Mouse (Mus musculus) CH12.LX (cell line): ENCODE results near the gene Tyrobp. TPM values are rescaled to one million over a fixed set of nuclear protein-coding genes. Genes with fewer than 3 reads are reported as not detected.

ENCODE experiments used
- DNase-seq: peaks from one replicate; pipeline ENCODE4 v3.0.0-alpha.2; 2013; ENCODE audit errors: extremely low read depth
- H3K27ac ChIP-seq: 2 replicates; pipeline ENCODE4 v1.5.1; 2012; ENCODE audit warnings: low read depth, mild to moderate bottlenecking, control low read depth, moderate library complexity; ENCODE audit not compliant: insufficient read depth
- H3K27me3 ChIP-seq: replicated peaks from 2 replicates; pipeline ENCODE3; 2012; ENCODE audit warnings: inconsistent platforms
- H3K36me3 ChIP-seq, 2 experiments: replicated peaks in 1 of 2; 2 replicates each; pipeline versions ENCODE3 to v1.6.1; 2012; ENCODE audit warnings: inconsistent platforms in 1 of 2, low read length in 1 of 2, mild to moderate bottlenecking in 1 of 2, mixed read lengths in 1 of 2, moderate library complexity in 1 of 2; ENCODE audit not compliant: control insufficient read depth in 1 of 2, insufficient read depth in 1 of 2
- H3K4me1 ChIP-seq, 2 experiments: 2 replicates each; pipeline ENCODE4 v1.6.1; 2012; ENCODE audit warnings: inconsistent platforms in 1 of 2, moderate library complexity in 1 of 2; ENCODE audit not compliant: insufficient read depth in 2 of 2, control insufficient read depth in 1 of 2
- H3K4me2 ChIP-seq: 2 replicates; pipeline ENCODE4 v1.6.1; 2012; ENCODE audit warnings: low read depth, mild to moderate bottlenecking, control low read depth; ENCODE audit not compliant: poor library complexity, insufficient read depth, severe bottlenecking
- H3K4me3 ChIP-seq, 3 experiments: fragments of 150-350 bp in 1 of 3; sonication (generic) in 1 of 3; replicated peaks in 1 of 3; 2 replicates each; pipeline versions ENCODE3 to v1.5.1; 2011 to 2012; ENCODE audit warnings: low read depth in 2 of 3, low read length in 2 of 3, mild to moderate bottlenecking in 2 of 3, moderate library complexity in 2 of 3, control low read depth in 1 of 3, improper control_type of control experiment in 1 of 3, inconsistent platforms in 1 of 3, mixed read lengths in 1 of 3; ENCODE audit not compliant: poor library complexity in 1 of 3
- H3K79me2 ChIP-seq: replicated peaks from 2 replicates; pipeline ENCODE4 v1.6.1; 2012; ENCODE audit warnings: mild to moderate bottlenecking, moderate library complexity; ENCODE audit not compliant: control insufficient read depth, poor library complexity, insufficient read depth, severe bottlenecking; ENCODE audit errors: extremely low read depth
- H3K9ac ChIP-seq: 2 replicates; pipeline ENCODE4 v1.6.1; 2012; ENCODE audit warnings: low read depth, mild to moderate bottlenecking, control low read depth, moderate library complexity; ENCODE audit not compliant: insufficient read depth
- H3K9me3 ChIP-seq: replicated peaks from 2 replicates; pipeline ENCODE3; 2012; ENCODE audit warnings: low read length, inconsistent platforms, mixed read lengths
- BHLHE40 ChIP-seq: IDR thresholded peaks from 2 replicates; pipeline ENCODE4 v1.6.1; 2011; ENCODE audit warnings: mild to moderate bottlenecking, low read depth, low read length, improper control_type of control experiment
- CHD1 ChIP-seq: IDR thresholded peaks from 2 replicates; pipeline ENCODE4 v1.6.1; 2012; ENCODE audit warnings: low read depth, low read length, improper control_type of control experiment, inconsistent platforms
- CHD2 ChIP-seq: IDR thresholded peaks from 2 replicates; pipeline ENCODE4 v1.6.1; 2011; ENCODE audit warnings: low read length, improper control_type of control experiment
- CTCF ChIP-seq, 2 experiments: IDR thresholded peaks in 1 of 2; conservative IDR thresholded peaks in 1 of 2; 2 replicates each; pipeline ENCODE4 v1.5.1; 2011 to 2012; ENCODE audit warnings: low read depth in 2 of 2, low read length in 2 of 2, improper control_type of control experiment in 1 of 2, inconsistent platforms in 1 of 2, mild to moderate bottlenecking in 1 of 2, moderate library complexity in 1 of 2
- ETS1 ChIP-seq: conservative IDR thresholded peaks from 2 replicates; pipeline ENCODE4 v1.6.1; 2012; ENCODE audit warnings: low read depth, mild to moderate bottlenecking, inconsistent platforms, low read length, improper control_type of control experiment, moderate library complexity
- HCFC1 ChIP-seq: IDR thresholded peaks from 2 replicates; pipeline ENCODE4 v1.6.1; 2012; ENCODE audit warnings: low read depth, mild to moderate bottlenecking, inconsistent platforms, low read length, improper control_type of control experiment
- JUN ChIP-seq: IDR thresholded peaks from 2 replicates; pipeline ENCODE4 v1.6.1; 2011; ENCODE audit warnings: low read depth, mild to moderate bottlenecking, low read length, improper control_type of control experiment, moderate library complexity; ENCODE audit not compliant: insufficient read depth
- KAT2A ChIP-seq: IDR thresholded peaks from 2 replicates; pipeline ENCODE4 v1.6.1; 2012; ENCODE audit warnings: low read length, improper control_type of control experiment, inconsistent platforms; ENCODE audit not compliant: insufficient replicate concordance
- MAFK ChIP-seq: IDR thresholded peaks from 2 replicates; pipeline ENCODE4 v1.6.1; 2011; ENCODE audit warnings: low read length, improper control_type of control experiment; ENCODE audit not compliant: insufficient replicate concordance
- MAX ChIP-seq: IDR thresholded peaks from 2 replicates; pipeline ENCODE4 v1.6.1; 2011; ENCODE audit warnings: low read length, improper control_type of control experiment
- MAZ ChIP-seq: IDR thresholded peaks from 2 replicates; pipeline ENCODE4 v1.6.1; 2012; ENCODE audit warnings: low read depth, mild to moderate bottlenecking, inconsistent platforms, low read length, improper control_type of control experiment, moderate library complexity
- MXI1 ChIP-seq: IDR thresholded peaks from 2 replicates; pipeline ENCODE4 v1.6.1; 2011; ENCODE audit warnings: mild to moderate bottlenecking, low read depth, low read length, improper control_type of control experiment
- NELFE ChIP-seq: IDR thresholded peaks from 2 replicates; pipeline ENCODE4 v1.6.1; 2011; ENCODE audit warnings: low read depth, low read length, improper control_type of control experiment
- PAX5 ChIP-seq: IDR thresholded peaks from 2 replicates; pipeline ENCODE4 v1.6.1; 2012; ENCODE audit warnings: low read length, inconsistent platforms, mixed read lengths
- RAD21 ChIP-seq: IDR thresholded peaks from 2 replicates; pipeline ENCODE4 v1.6.1; 2011; ENCODE audit warnings: low read depth, mild to moderate bottlenecking, low read length, improper control_type of control experiment, moderate library complexity
- SMC3 ChIP-seq: IDR thresholded peaks from 2 replicates; pipeline ENCODE4 v1.6.1; 2011; ENCODE audit warnings: low read depth, low read length, improper control_type of control experiment
- TBP ChIP-seq: conservative IDR thresholded peaks from 2 replicates; pipeline ENCODE4 v1.6.1; 2011; ENCODE audit warnings: low read depth, low read length, improper control_type of control experiment
- ZC3H11A ChIP-seq: IDR thresholded peaks from 2 replicates; pipeline ENCODE4 v1.6.1; 2012; ENCODE audit warnings: low read depth, mild to moderate bottlenecking, inconsistent platforms, low read length, improper control_type of control experiment
- ZNF384 ChIP-seq: IDR thresholded peaks from 2 replicates; pipeline ENCODE4 v1.6.1; 2012; ENCODE audit warnings: low read depth, low read length, improper control_type of control experiment, inconsistent platforms
- dilution Hi-C: fragments of 300-500 bp; cut with MboI; formaldehyde crosslinking; loops from 2 replicates; pipeline ENCODE4 v1.14.3; 2020; ENCODE audit warnings: low sequenced_read_pairs; ENCODE audit not compliant: extremely low pct_unique_long_range_greater_than_20kb, extremely low pct_ligation_motif_present
- in situ Hi-C: fragments of 300-500 bp; cut with MboI; formaldehyde crosslinking; loops from 3 replicates; pipeline ENCODE4 v1.14.3; 2019; ENCODE audit warnings: low sequenced_read_pairs, low pct_ligation_motif_present, low pct_unique_long_range_greater_than_20kb, mixed read lengths
- polyA plus RNA-seq: library from polyadenylated mRNA; unstranded; fragments of >175 nt; gene quantifications from 2 replicates; pipeline ENCODE4 v1.2.1, GENCODE M21; 2012; ENCODE audit warnings: low read depth; ENCODE audit not compliant: insufficient read length
- total RNA-seq, 2 experiments: library from RNA; depleted of rRNA; stranded (reverse); fragments of 300-350 nt in 1 of 2; fragments of >200 nt in 1 of 2; gene quantifications; 2 replicates each; pipeline ENCODE4 v1.2.3; 2012 to 2014

The Tyrobp gene
- total and polyA plus RNA-seq, 3 experiments, result 4.2 to 18.9 (median 13.0) TPM

DNA sequence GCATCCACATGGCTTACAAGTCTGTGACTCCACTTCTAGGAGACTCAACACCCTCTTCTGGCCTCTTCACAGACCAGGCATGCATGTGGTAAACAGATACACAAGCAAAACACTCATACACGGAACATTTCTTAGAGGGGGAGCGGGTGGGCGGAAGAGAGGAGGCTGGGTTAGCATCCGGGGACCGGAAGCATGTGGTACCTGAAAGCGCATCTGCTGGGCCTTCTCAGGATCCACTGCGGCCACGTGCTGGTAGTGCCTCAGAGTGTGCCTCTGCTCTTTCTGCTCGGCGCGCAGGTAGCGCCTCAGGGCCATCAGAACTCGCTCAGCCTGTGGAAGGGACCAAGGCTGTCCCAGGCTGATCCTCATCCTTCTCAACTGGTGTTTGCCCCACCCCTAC, 26.2 kb downstream of the Tyrobp start:
- no peak for DNase-seq
- no peaks in the 10 kb centered on the region for H3K79me2 ChIP-seq
- TF ChIP-seq PAX5 (no peak), BHLHE40 (no peak), MAX (no peak), NELFE (no peak), TBP (no peak), JUN (no peak), CHD2 (no peak), HCFC1 (no peak)
- no peak overlapping the region for H3K9ac ChIP-seq
- no peak overlapping the region for H3K4me2 ChIP-seq
- H3K27me3 ChIP-seq, result peaks cover 87% of the 10 kb centered on the region
- H3K36me3 ChIP-seq, result no peaks in the 10 kb centered on the region
- peaks cover 5% of the 10 kb centered on the region for H3K9me3 ChIP-seq
- dilution Hi-C loops (no loop called here), in situ Hi-C loops (loop anchor here (5.0 to 10.0 kb wide), 3 partner anchors 33 to 77 kb away; partner anchors contain the start of genes Lrfn3 and Prodh2)
- no peaks in the 10 kb centered on the region for H3K4me1 ChIP-seq
- H3K4me3 ChIP-seq, result no peak overlapping the region
- H3K27ac ChIP-seq, result no peak overlapping the region

- H3K79me2 ChIP-seq, result no peaks in the 10 kb centered on the region
- in situ Hi-C loops, result loop anchor here (10.0 kb wide), 1 partner anchor 54 kb away; the partner anchor contains the start of gene Prodh2
- H3K4me1 ChIP-seq, result no peaks in the 10 kb centered on the region
- no peak overlapping the region for H3K4me2 ChIP-seq
- TF ChIP-seq BHLHE40 (no peak), CHD1 (no peak), CTCF (conservative IDR thresholded peaks at IDR 0.05 in 1 of 2, IDR thresholded peaks at IDR 0.05 in 1 of 2; ENCODE audit: low read depth in 2 of 2, low read length in 2 of 2) (peak; percentile 43 to 85; a peak in 3 of 4 replicates), ETS1 (no peak), HCFC1 (no peak), KAT2A (no peak), MAFK (peak; percentile 93), PAX5 (no peak), MAZ (no peak), MAX (no peak), SMC3 (peak; percentile 89), RAD21 (peak; percentile 76), ZC3H11A (peak; percentile 43), ZNF384 (no peak), MXI1 (no peak)
- TF ChIP-seq, all 38 proteins: peak for 5
- no peak overlapping the region for H3K4me3 ChIP-seq
- dilution Hi-C loops, result no loop called here
- no peaks in the 10 kb centered on the region for H3K36me3 ChIP-seq
- peaks cover 80% of the 10 kb centered on the region for H3K27me3 ChIP-seq
- H3K9ac ChIP-seq, result no peak overlapping the region
- no peak for DNase-seq
- H3K9me3 ChIP-seq, result peaks cover 13% of the 10 kb centered on the region
- no peak overlapping the region for H3K27ac ChIP-seq
These were observed 27.1 kb downstream of the Tyrobp start for GRCm38 (mm10) chr7:30440697-30441096.
